Comparison of ENCODE assay signal across 8 mouse cellular contexts in genomic region chr6:56901824-56902386, GRCm38 (mm10). TPM values are rescaled to one million over a fixed set of nuclear protein-coding genes. Genes with fewer than 3 reads are reported as not detected.
DNase-seq lines count a peak whose midpoint lies in the region; ATAC-seq and TF ChIP-seq lines count a peak whose summit lies in the region.

No protein-coding gene starts in this region.

- H3K4me3 ChIP-seq in lung, postnatal 0 days (ENCODE audit: low read depth, low read length): peak overlapping the region; percentile 14; the same call in 1 of the 2 replicates
- peak overlapping the region; percentile 54 for H3K4me3 ChIP-seq in spleen, adult 2 months (ENCODE audit: extremely low read depth, insufficient read depth, insufficient read length)

- TF ChIP-seq CTCF in brain, embryonic 14.5 days (IDR thresholded peaks at IDR 0.05; ENCODE audit: borderline replicate concordance, extremely low read depth, insufficient read depth, insufficient read length): no peak
- TF ChIP-seq CTCF in lung, postnatal 0 days (IDR thresholded peaks at IDR 0.05): peak; percentile 36; the same call in 1 of the 2 replicates
- TF ChIP-seq CTCF in spleen, adult 2 months (IDR thresholded peaks at IDR 0.05; ENCODE audit: extremely low read depth, insufficient read depth, insufficient read length, insufficient replicate concordance): no peak

- H3K27ac ChIP-seq in lung, postnatal 0 days (ENCODE audit: low read length): peak overlapping the region; percentile 73
- H3K27ac ChIP-seq in spleen, adult 2 months (ENCODE audit: insufficient read depth, low read length): peak overlapping the region; percentile 84

- peak; percentile 85 for ATAC-seq in granulocyte monocyte progenitor cell, adult 5-6 weeks (replicated peaks; ENCODE audit: poor library complexity, severe bottlenecking)
- ATAC-seq in lung, postnatal 0 days: peak; percentile 95

- TF ChIP-seq EP300 in lung, postnatal 0 days (IDR thresholded peaks at IDR 0.05): 0 out of 2 replicates have a peak, but pooled peaks have one; percentile 7

- peak; percentile 45 for DNase-seq in ovary, adult 18-20 months (ENCODE audit: low spot score)
- no peak for DNase-seq in ovary, postnatal 14 days (ENCODE audit: low spot score)
- peak; percentile 47 for DNase-seq in brain, embryonic 14.5 days (ENCODE audit: low read depth)
- peak; percentile 78 for DNase-seq in kidney, adult 9 months
- peak; percentile 91 for DNase-seq in lung, postnatal 0 days (ENCODE audit: low spot score)
- DNase-seq in spleen, adult 2 months (ENCODE audit: low read depth in 1 of 2, low spot score in 2 of 2): peak; percentile 70 to 76
- no peak for DNase-seq in retina, postnatal 1 day

- H3K9ac ChIP-seq in lung, postnatal 0 days (replicated peaks; ENCODE audit: low read depth): peak overlapping the region; percentile 8; the same call in 1 of the 2 replicates

- H3K4me2 ChIP-seq in lung, postnatal 0 days (replicated peaks; ENCODE audit: low read depth, low read length): peak overlapping the region; percentile 32

- H3K27me3 ChIP-seq in lung, postnatal 0 days (replicated peaks; ENCODE audit: insufficient read depth, low read length): no peaks in the 10 kb centered on the region
- no peaks in the 10 kb centered on the region for H3K27me3 ChIP-seq in spleen, adult 2 months (ENCODE audit: control insufficient read depth, insufficient read depth, low read length)

- H3K9me3 ChIP-seq in lung, postnatal 0 days (ENCODE audit: low read length): no peaks in the 10 kb centered on the region

- H3K4me1 ChIP-seq in lung, postnatal 0 days (ENCODE audit: insufficient read depth, low read depth, low read length): peaks cover 2% of the 10 kb centered on the region; the same call in 1 of the 2 replicates
- H3K4me1 ChIP-seq in spleen, adult 2 months (ENCODE audit: control insufficient read depth, insufficient read depth, insufficient read length): no peaks in the 10 kb centered on the region

- H3K36me3 ChIP-seq in lung, postnatal 0 days (ENCODE audit: insufficient read depth, low read length): no peaks in the 10 kb centered on the region
- peaks cover 2% of the 10 kb centered on the region; the same call in 1 of the 2 replicates for H3K36me3 ChIP-seq in spleen, adult 2 months (ENCODE audit: control insufficient read depth, insufficient read depth, low read length)

- TF ChIP-seq POLR2A in brain, embryonic 14.5 days (IDR thresholded peaks at IDR 0.05; ENCODE audit: borderline replicate concordance, extremely low read depth, insufficient read depth, insufficient read length, poor library complexity, severe bottlenecking): no peak
- peak; percentile 85 for TF ChIP-seq POLR2A in spleen, adult 2 months (IDR thresholded peaks at IDR 0.05; ENCODE audit: low read depth, low read length)

- 25% methylated on average over 12 of the region's 12 CpGs for WGBS in lung, postnatal 0 days
- WGBS in spleen, adult 2 months: 7% methylated on average over 12 of the region's 12 CpGs

RNA-seq across cellular contexts. Expression of gene Nt5c3, which starts 21.8 kb away (rescaled TPM):
- polyA plus RNA-seq in brain, embryonic 14.5 days (2012; rRNA removed): 49.3 and 57.5 TPM in 2 replicates
- total RNA-seq in granulocyte monocyte progenitor cell, adult 5-6 weeks (2014; fragmentation: Nextera tagmentation): 62.8 and 82.7 TPM in 2 replicates
- 48.6 and 64.3 TPM in 2 replicates for total RNA-seq in granulocyte monocyte progenitor cell, adult 5-6 weeks (2017)
- 46.4 and 46.6 TPM in 2 replicates for polyA plus RNA-seq in lung, postnatal 0 days (2015; fragmentation: Nextera tagmentation; extraction: Ambion mirVana)
- polyA plus RNA-seq in spleen, adult 2 months (2012; rRNA removed): 7.8 and 10.4 TPM in 2 replicates

RNA-seq across cellular contexts. Expression of gene Vmn1r4, which starts 21.9 kb away (rescaled TPM):
- 0.41 and 0.58 TPM in 2 replicates for polyA plus RNA-seq in brain, embryonic 14.5 days (2012; rRNA removed)
- total RNA-seq in granulocyte monocyte progenitor cell, adult 5-6 weeks (2014; fragmentation: Nextera tagmentation): 0.92 TPM in 1 of 2 replicates, not detected in the other
- 0.98 and 1.6 TPM in 2 replicates for total RNA-seq in granulocyte monocyte progenitor cell, adult 5-6 weeks (2017)
- 0.14 and 0.17 TPM in 2 replicates for polyA plus RNA-seq in lung, postnatal 0 days (2015; fragmentation: Nextera tagmentation; extraction: Ambion mirVana)
- polyA plus RNA-seq in spleen, adult 2 months (2012; rRNA removed): 0.05 TPM in 1 of 2 replicates, not detected in the other

Comparison
In these comparisons a context has a peak if more than half of its experiments do, and no peak if none do; other contexts are left out.
1. DNase-seq: peak in ovary, adult 18-20 months (single experiment), brain, embryonic 14.5 days (single experiment), kidney, adult 9 months (single experiment), lung, postnatal 0 days (single experiment) and spleen, adult 2 months (2 of 2); none in ovary, postnatal 14 days (single experiment) and retina, postnatal 1 day (single experiment).